Mouse (Mus musculus) heart, adult 2 months (tissue): ENCODE measurements at regions not wholly inside any gene's neighbourhood (a gene's known extent, or its start where the extent isn't known, plus 50 kb on each side); places are given as distances from the start of the nearest gene placed in this dataset.

Experiments
- CTCF ChIP-seq: fragments of 200-600 bp; IDR thresholded peaks from 2 replicates; pipeline ENCODE4 v1.8.1; 2022; ENCODE audit warnings: antibody characterized with exemption, mild to moderate bottlenecking, moderate library complexity
- POLR2A ChIP-seq: fragments of 200-500 bp; IDR thresholded peaks from 2 replicates; pipeline ENCODE4 v1.6.1; 2011; ENCODE audit warnings: mild to moderate bottlenecking, low read depth, low read length, control low read depth; ENCODE audit not compliant: insufficient read depth

GRCm38 (mm10) chr17:47104328-47104727 is 94.0 kb upstream of the Ubr2 start:
- TF ChIP-seq CTCF (no peak), POLR2A (no peak)
